Mouse (Mus musculus): ENCODE measurements around the gene Med13.

DNA sequence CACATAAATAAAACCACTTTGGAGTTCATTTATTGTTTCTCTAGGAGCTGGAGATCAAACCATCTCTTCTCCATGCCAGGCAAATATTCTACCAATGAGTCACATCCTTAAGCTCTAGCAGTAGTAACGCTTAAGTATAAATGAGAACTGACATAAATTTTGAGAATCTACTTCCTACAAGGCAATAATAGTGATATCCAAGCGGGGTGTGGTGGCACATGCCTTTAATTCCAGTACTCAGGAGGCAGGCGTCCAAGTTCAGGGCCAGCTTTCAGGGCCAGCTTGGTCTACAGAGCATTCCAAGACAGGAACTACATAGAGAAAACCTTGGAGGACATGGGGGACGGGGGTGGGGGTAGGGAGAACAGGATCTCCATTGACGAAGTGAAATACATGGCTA lies 33.2 kb downstream of the Med13 start:
- TF ChIP-seq CTCF (IDR thresholded peaks at IDR 0.05; ENCODE audit: low read depth) (no peak), EP300 (IDR thresholded peaks at IDR 0.05; ENCODE audit: low read depth) (no peak)
